Mouse (Mus musculus) hindbrain, embryonic 12.5 days (tissue): ENCODE results near the gene Tfb2m. TPM values are rescaled to one million over a fixed set of nuclear protein-coding genes. Genes with fewer than 3 reads are reported as not detected.
A peak's percentile ranks its signal among the peaks of the same experiment; 100 is the strongest.
"Not testable (repeated sequence)": the region's sequence is repeated elsewhere in the genome, so short reads cannot be mapped to it uniquely, and the experiment has no call there.

Source experiments
- ATAC-seq: fragments of 200-750 bp; cut with Nextera tagmentation; 2 replicates; pipeline ENCODE4 v1.8.0; 2017; ENCODE audit warnings: moderate TSS enrichment; ENCODE audit not compliant: low FRiP score
- H3K27ac ChIP-seq: fragments of 300-500 bp; sonication (generic); 2 replicates; pipeline ENCODE4 v1.5.1; 2016; ENCODE audit warnings: mild to moderate bottlenecking
- H3K27me3 ChIP-seq: fragments of 300-500 bp; sonication (generic); 2 replicates; pipeline ENCODE4 v1.6.1; 2016; ENCODE audit warnings: mild to moderate bottlenecking
- H3K36me3 ChIP-seq: fragments of 300-500 bp; sonication (generic); 2 replicates; pipeline ENCODE4 v1.6.1; 2016; ENCODE audit warnings: mild to moderate bottlenecking
- H3K4me1 ChIP-seq: fragments of 300-500 bp; sonication (generic); 2 replicates; pipeline ENCODE4 v1.6.1; 2016
- H3K4me2 ChIP-seq: fragments of 300-500 bp; sonication (generic); replicated peaks from 2 replicates; pipeline ENCODE4 v1.6.1; 2016; ENCODE audit warnings: mild to moderate bottlenecking
- H3K4me3 ChIP-seq: fragments of 300-500 bp; sonication (generic); 2 replicates; pipeline ENCODE4 v1.5.1; 2016; ENCODE audit warnings: mild to moderate bottlenecking
- H3K9ac ChIP-seq: fragments of 300-500 bp; sonication (generic); 2 replicates; pipeline ENCODE4 v1.6.1; 2016; ENCODE audit warnings: mild to moderate bottlenecking, moderate library complexity
- H3K9me3 ChIP-seq: fragments of 300-500 bp; sonication (generic); replicated peaks from 2 replicates; pipeline ENCODE4 v1.6.1; 2016; ENCODE audit warnings: mild to moderate bottlenecking
- WGBS: fragments of 180-500 bp; shearing (Covaris S2); methylation state at CpG from one replicate; pipeline ENCODE4 v1.1.7; 2016; 5-methylcytosine and 5-hydroxymethylcytosine counted together
- polyA plus RNA-seq: library from polyadenylated mRNA; unstranded; fragments of >200 nt; fragmentation: Nextera tagmentation; extraction: Ambion mirVana; gene quantifications from 2 replicates; pipeline ENCODE4 v1.2.1, GENCODE M21; 2016

Gene Tfb2m
- 30.0 and 34.8 TPM in 2 replicates for polyA plus RNA-seq

DNA sequence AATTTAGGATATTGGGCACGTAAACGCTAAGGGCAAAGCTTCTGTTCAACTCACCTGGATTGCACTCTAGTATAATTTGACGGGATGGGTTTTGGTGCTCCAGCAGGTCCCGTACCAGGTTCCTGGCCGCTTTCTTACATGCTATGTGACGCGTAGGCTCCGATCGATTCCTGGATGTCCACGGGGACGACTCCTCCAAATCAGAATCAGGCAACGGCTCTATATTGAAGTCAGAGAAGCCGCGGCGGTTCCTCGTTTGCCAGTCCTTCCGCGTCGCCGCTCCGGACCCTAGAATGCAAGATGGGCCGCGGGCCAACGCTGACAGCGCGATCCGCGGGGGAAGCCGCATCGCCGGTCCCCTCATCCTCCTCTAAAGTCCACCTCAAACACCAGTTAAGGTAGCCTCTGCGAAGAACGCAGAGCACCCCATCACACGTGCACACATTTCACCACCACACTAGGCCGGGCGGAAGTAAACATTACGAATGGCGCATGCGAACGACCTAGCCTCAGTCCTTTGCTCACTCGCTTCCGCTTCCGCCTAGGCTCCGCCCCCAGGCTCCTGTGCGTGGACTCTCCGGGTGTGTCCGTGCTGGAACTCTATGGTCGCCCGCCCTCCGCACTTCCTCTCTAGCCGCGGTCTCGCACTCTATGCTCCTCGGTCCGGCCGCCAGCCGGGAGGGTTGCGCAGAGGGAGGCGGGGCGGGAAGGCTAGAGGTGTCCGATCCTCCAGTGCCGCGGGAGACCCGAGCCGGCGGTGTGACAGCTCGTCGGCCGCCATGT, at the start of gene Tfb2m, which contains the start of gene Cnst:
Gene Tfb2m, minus strand, starts transcription at position 500 of the 783 bp plus-strand sequence.
Gene Cnst, plus strand, starts transcription at position 603 of the 783 bp plus-strand sequence.
- not testable (repeated sequence) for H3K36me3 ChIP-seq, H3K27me3 ChIP-seq, H3K9me3 ChIP-seq
- peak; percentile 99 for ATAC-seq
- WGBS = under 1% methylated on average over 69 of the region's 69 CpGs
- Histone ChIP-seq H3K27ac (peak within 1 kb of the TSS; percentile 98), H3K4me1 (peaks cover 22% of the 10 kb centered on the region), H3K4me2 (peak within 1 kb of the TSS; percentile 90), H3K9ac (peak within 1 kb of the TSS; percentile 73), H3K4me3 (peak within 1 kb of the TSS; percentile 78)

DNA sequence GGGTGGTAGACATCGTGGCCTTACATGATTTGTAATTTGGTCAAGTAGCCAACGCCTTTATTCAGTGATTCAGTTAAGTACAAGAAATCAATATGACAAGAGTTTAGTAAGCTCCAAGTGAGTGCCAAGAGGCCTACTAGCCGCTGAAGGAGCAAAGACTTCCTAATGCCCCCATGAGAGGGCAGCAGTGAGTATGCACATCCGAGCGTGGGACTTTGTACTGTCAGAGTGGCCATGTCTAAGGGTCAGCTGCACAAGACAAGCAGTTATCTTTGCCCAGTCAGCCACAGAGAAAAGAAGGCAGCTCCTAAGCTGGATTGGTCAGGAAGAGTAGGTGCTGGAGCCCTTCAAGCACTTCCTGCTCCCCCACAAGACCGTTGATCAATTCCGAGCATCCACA, 46.9 kb upstream of the Tfb2m start:
- Histone ChIP-seq H3K36me3 (peaks cover 11% of the 10 kb centered on the region; the same call in 1 of the 2 replicates), H3K4me3 (no peak overlapping the region), H3K9ac (no peak overlapping the region), H3K4me1 (peaks cover 6% of the 10 kb centered on the region; the same call in 1 of the 2 replicates), H3K4me2 (no peak overlapping the region), H3K27me3 (no peaks in the 10 kb centered on the region), H3K9me3 (no peaks in the 10 kb centered on the region), H3K27ac (no peak overlapping the region)
- WGBS = 78% methylated on average over 7 of the region's 7 CpGs
- no peak for ATAC-seq

GRCm38 (mm10) chr1:179592143-179592542, 46.1 kb upstream of the Tfb2m start:
- Histone ChIP-seq H3K4me2 (no peak overlapping the region), H3K4me3 (no peak overlapping the region), H3K9ac (no peak overlapping the region), H3K27me3 (no peaks in the 10 kb centered on the region), H3K9me3 (no peaks in the 10 kb centered on the region), H3K27ac (no peak overlapping the region), H3K4me1 (peaks cover 6% of the 10 kb centered on the region; the same call in 1 of the 2 replicates), H3K36me3 (peaks cover 11% of the 10 kb centered on the region; the same call in 1 of the 2 replicates)
- ATAC-seq = no peak
- WGBS = 94% methylated on average over 2 of the region's 2 CpGs

DNA sequence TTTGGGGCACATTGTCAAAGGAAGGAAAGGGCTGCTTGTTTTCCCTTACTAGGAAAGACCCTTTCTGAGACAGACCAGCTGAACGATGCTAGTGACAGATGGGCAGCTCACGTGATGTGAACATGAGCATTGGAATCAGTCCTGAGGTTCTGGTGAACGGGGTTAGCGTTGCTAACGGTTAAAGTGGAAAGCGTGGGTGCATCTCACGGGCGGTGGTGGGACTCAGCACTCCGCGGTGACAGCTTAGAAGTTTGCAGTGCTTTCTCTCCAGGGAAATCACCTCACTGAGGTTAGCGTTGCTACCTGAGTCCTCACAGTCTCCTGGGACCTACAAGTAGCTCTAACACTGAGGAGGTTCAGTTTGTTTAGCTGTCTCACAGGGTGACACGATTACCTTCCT, 45.6 kb upstream of the Tfb2m start:
- H3K27ac ChIP-seq = no peak overlapping the region
- no peaks in the 10 kb centered on the region for H3K9me3 ChIP-seq
- WGBS = 80% methylated on average over 12 of the region's 12 CpGs
- no peak overlapping the region for H3K4me3 ChIP-seq
- H3K4me2 ChIP-seq = no peak overlapping the region
- no peaks in the 10 kb centered on the region for H3K27me3 ChIP-seq
- no peak overlapping the region for H3K9ac ChIP-seq
- ATAC-seq = no peak
- H3K4me1 ChIP-seq = peaks cover 10% of the 10 kb centered on the region; the same call in 1 of the 2 replicates
- peaks cover 11% of the 10 kb centered on the region; the same call in 1 of the 2 replicates for H3K36me3 ChIP-seq

DNA sequence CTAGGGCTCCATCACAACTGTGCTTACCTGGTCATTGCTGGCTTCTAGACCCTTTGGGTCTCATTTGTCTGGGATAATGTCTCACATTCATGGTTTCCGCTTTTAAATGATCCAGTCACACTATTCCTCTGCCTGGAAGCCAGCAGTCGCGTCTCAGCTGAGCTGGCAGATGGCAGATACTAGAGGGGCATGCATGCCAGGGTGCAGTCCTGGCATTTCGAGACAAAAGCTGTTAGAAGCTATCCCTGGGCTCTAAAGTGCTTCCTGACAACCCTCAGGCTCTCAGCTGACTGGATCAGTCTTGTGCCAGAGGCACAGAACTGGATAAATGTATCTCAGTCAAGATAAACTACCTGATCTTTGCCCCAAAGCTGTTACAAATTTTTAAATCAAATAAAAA, 42.2 kb upstream of the Tfb2m start:
- H3K36me3 ChIP-seq = peaks cover 6% of the 10 kb centered on the region; the same call in 1 of the 2 replicates
- no peak overlapping the region for H3K9ac ChIP-seq
- no peaks in the 10 kb centered on the region for H3K9me3 ChIP-seq
- no peak overlapping the region for H3K4me2 ChIP-seq
- no peaks in the 10 kb centered on the region for H3K27me3 ChIP-seq
- 85% methylated on average over 4 of the region's 4 CpGs for WGBS
- H3K27ac ChIP-seq = no peak overlapping the region
- no peak overlapping the region for H3K4me3 ChIP-seq
- peaks cover 17% of the 10 kb centered on the region; the same call in 1 of the 2 replicates for H3K4me1 ChIP-seq
- no peak for ATAC-seq

GRCm38 (mm10) chr1:179586430-179587095, 40.5 kb upstream of the Tfb2m start:
- ATAC-seq = no peak

GRCm38 (mm10) chr1:179585646-179586045, 39.6 kb upstream of the Tfb2m start:
- Histone ChIP-seq H3K4me2 (no peak overlapping the region), H3K9ac (no peak overlapping the region), H3K4me1 (peaks cover 11% of the 10 kb centered on the region; the same call in 1 of the 2 replicates), H3K27me3 (no peaks in the 10 kb centered on the region), H3K36me3 (no peaks in the 10 kb centered on the region), H3K4me3 (no peak overlapping the region), H3K27ac (no peak overlapping the region), H3K9me3 (no peaks in the 10 kb centered on the region)
- 78% methylated on average over 9 of the region's 9 CpGs for WGBS
- no peak for ATAC-seq

More at GRCm38 (mm10) chr1:179586430-179587095, 40.5 kb upstream of the Tfb2m start:
- Histone ChIP-seq H3K4me3 (no peak overlapping the region), H3K27me3 (no peaks in the 10 kb centered on the region), H3K27ac (no peak overlapping the region), H3K36me3 (no peaks in the 10 kb centered on the region), H3K9me3 (no peaks in the 10 kb centered on the region), H3K9ac (no peak overlapping the region), H3K4me1 (peaks cover 14% of the 10 kb centered on the region; the same call in 1 of the 2 replicates), H3K4me2 (no peak overlapping the region)
- WGBS = 61% methylated on average over 3 of the region's 3 CpGs

GRCm38 (mm10) chr1:179584220-179584619, 38.2 kb upstream of the Tfb2m start:
- H3K4me1 ChIP-seq = peaks cover 11% of the 10 kb centered on the region; the same call in 1 of the 2 replicates
- ATAC-seq = no peak
- H3K4me2 ChIP-seq = no peak overlapping the region
- no peaks in the 10 kb centered on the region for H3K9me3 ChIP-seq
- H3K9ac ChIP-seq = no peak overlapping the region
- WGBS = 89% methylated on average over 4 of the region's 4 CpGs
- H3K27me3 ChIP-seq = no peaks in the 10 kb centered on the region
- no peak overlapping the region for H3K27ac ChIP-seq
- H3K36me3 ChIP-seq = peaks cover 13% of the 10 kb centered on the region
- no peak overlapping the region for H3K4me3 ChIP-seq

DNA sequence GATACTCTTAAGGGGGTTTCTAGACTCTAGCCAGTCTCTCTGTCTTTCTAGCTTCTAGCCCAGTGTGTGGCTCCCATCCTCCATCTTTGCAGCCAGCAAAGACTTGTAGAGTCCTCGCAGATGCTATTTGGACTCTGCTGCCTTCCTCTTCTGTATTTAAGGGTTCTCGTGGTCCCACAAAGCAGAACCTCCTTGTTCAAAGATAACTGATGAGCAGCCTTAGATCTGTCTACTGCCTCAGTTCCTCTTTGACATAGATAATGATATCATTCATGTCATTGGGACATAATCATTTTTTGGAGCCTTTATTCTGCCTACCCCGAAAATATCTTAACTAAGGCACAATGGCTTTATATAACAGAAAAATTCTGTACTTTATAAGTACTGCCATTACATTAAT, 37.0 kb upstream of the Tfb2m start:
- Histone ChIP-seq H3K36me3 (peaks cover 14% of the 10 kb centered on the region), H3K4me3 (no peak overlapping the region), H3K27me3 (no peaks in the 10 kb centered on the region), H3K9ac (no peak overlapping the region), H3K4me2 (no peak overlapping the region), H3K27ac (no peak overlapping the region), H3K9me3 (no peaks in the 10 kb centered on the region), H3K4me1 (peaks cover 11% of the 10 kb centered on the region; the same call in 1 of the 2 replicates)
- 92% methylated on average over 3 of the region's 3 CpGs for WGBS
- no peak for ATAC-seq

- H3K27ac ChIP-seq = no peak overlapping the region
- no peaks in the 10 kb centered on the region for H3K9me3 ChIP-seq
- no peak overlapping the region for H3K4me3 ChIP-seq
- H3K4me2 ChIP-seq = no peak overlapping the region
- no peak overlapping the region for H3K9ac ChIP-seq
- peaks cover 11% of the 10 kb centered on the region; the same call in 1 of the 2 replicates for H3K4me1 ChIP-seq
- H3K36me3 ChIP-seq = peaks cover 14% of the 10 kb centered on the region
- ATAC-seq = no peak
- WGBS = 62% methylated on average over 6 of the region's 6 CpGs
- H3K27me3 ChIP-seq = no peaks in the 10 kb centered on the region
These were observed 36.0 kb upstream of the Tfb2m start for GRCm38 (mm10) chr1:179582021-179582433.

GRCm38 (mm10) chr1:179581422-179581821, 35.4 kb upstream of the Tfb2m start:
- no peak overlapping the region for H3K4me3 ChIP-seq
- H3K27ac ChIP-seq = no peak overlapping the region
- 87% methylated on average over 10 of the region's 10 CpGs for WGBS
- H3K9ac ChIP-seq = no peak overlapping the region
- H3K27me3 ChIP-seq = no peaks in the 10 kb centered on the region
- peaks cover 14% of the 10 kb centered on the region for H3K36me3 ChIP-seq
- H3K4me2 ChIP-seq = no peak overlapping the region
- ATAC-seq = no peak
- H3K4me1 ChIP-seq = peaks cover 5% of the 10 kb centered on the region; the same call in 1 of the 2 replicates
- no peaks in the 10 kb centered on the region for H3K9me3 ChIP-seq

DNA sequence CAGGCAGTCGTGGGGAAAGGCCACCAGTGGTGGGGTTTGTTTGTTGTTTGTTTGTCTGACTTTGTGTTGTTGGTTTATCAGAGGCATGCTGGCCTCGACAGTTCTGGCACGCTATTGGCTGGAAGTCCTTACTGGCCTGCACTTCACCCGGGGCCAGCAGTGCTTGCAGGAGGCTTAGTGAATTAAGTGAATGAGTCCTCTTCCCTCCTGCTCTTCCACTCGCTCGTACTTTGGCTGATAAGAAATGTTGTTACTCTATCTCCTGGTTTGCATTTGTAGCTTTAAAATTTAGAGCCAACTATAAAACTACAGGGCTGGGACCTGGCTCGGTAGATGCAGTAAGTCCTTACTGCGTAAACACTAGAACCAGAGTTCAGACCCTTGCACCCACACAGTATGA, 34.1 kb upstream of the Tfb2m start:
- Histone ChIP-seq H3K4me2 (no peak overlapping the region), H3K4me1 (no peaks in the 10 kb centered on the region), H3K9me3 (no peaks in the 10 kb centered on the region), H3K27ac (no peak overlapping the region), H3K36me3 (peaks cover 14% of the 10 kb centered on the region), H3K27me3 (no peaks in the 10 kb centered on the region), H3K4me3 (no peak overlapping the region), H3K9ac (no peak overlapping the region)
- WGBS = 81% methylated on average over 8 of the region's 8 CpGs
- no peak for ATAC-seq
